Mouse (Mus musculus) limb, embryonic 13.5 days (tissue): Measurements from ENCODE around the gene Stx5a. TPM values are rescaled to one million over a fixed set of nuclear protein-coding genes. Genes with fewer than 3 reads are reported as not detected.

ENCODE experiments used
- ATAC-seq: fragments of 200-750 bp; cut with Nextera tagmentation; 2 replicates; pipeline ENCODE4 v1.8.0; 2017; ENCODE audit warnings: low read depth, moderate number of reproducible peaks, moderate TSS enrichment; ENCODE audit not compliant: low FRiP score
- H3K27ac ChIP-seq: fragments of 300-500 bp; sonication (generic); 2 replicates; pipeline ENCODE4 v1.5.1; 2015; ENCODE audit warnings: inconsistent platforms, mild to moderate bottlenecking, moderate library complexity
- H3K27me3 ChIP-seq: fragments of 300-500 bp; sonication (generic); 2 replicates; pipeline ENCODE4 v1.6.1; 2015; ENCODE audit warnings: mild to moderate bottlenecking, inconsistent platforms
- H3K36me3 ChIP-seq: fragments of 300-500 bp; sonication (generic); 2 replicates; pipeline ENCODE4 v1.6.1; 2015; ENCODE audit warnings: inconsistent platforms, mild to moderate bottlenecking, moderate library complexity
- H3K4me1 ChIP-seq: fragments of 300-500 bp; sonication (generic); 2 replicates; pipeline ENCODE4 v1.6.1; 2015; ENCODE audit warnings: inconsistent platforms
- H3K4me2 ChIP-seq: fragments of 300-500 bp; sonication (generic); replicated peaks from 2 replicates; pipeline ENCODE4 v1.6.1; 2015; ENCODE audit warnings: inconsistent platforms, mild to moderate bottlenecking, moderate library complexity
- H3K4me3 ChIP-seq: fragments of 300-500 bp; sonication (generic); 2 replicates; pipeline ENCODE4 v1.5.1; 2015; ENCODE audit warnings: moderate library complexity, mild to moderate bottlenecking, inconsistent platforms
- H3K9ac ChIP-seq: fragments of 300-500 bp; sonication (generic); 2 replicates; pipeline ENCODE4 v1.6.1; 2015; ENCODE audit warnings: mild to moderate bottlenecking, inconsistent platforms
- H3K9me3 ChIP-seq: fragments of 300-500 bp; sonication (generic); 2 replicates; pipeline ENCODE4 v1.6.1; 2016; ENCODE audit warnings: inconsistent platforms
- WGBS: fragments of 180-500 bp; shearing (Covaris S2); methylation state at CpG from one replicate; pipeline ENCODE4 v1.1.7; 2015; 5-methylcytosine and 5-hydroxymethylcytosine counted together
- polyA plus RNA-seq: library from polyadenylated mRNA; unstranded; fragments of >200 nt; fragmentation: Nextera tagmentation; extraction: Ambion mirVana; gene quantifications from 2 replicates; pipeline ENCODE4 v1.2.1, GENCODE M21; 2015

The Stx5a gene
- polyA plus RNA-seq, 1 experiment from 2014 or later, result 205 TPM

GRCm38 (mm10) chr19:8760757-8761156 lies 19.5 kb downstream of the Stx5a start:
- H3K27me3 ChIP-seq, result no peaks in the 10 kb centered on the region
- no peak for ATAC-seq
- WGBS, result 88% methylated on average over 2 of the region's 2 CpGs
- H3K36me3 ChIP-seq, result peaks cover 41% of the 10 kb centered on the region
- H3K27ac ChIP-seq, result no peak overlapping the region
- H3K9ac ChIP-seq, result no peak overlapping the region
- H3K4me3 ChIP-seq, result no peak overlapping the region
- H3K9me3 ChIP-seq, result peaks cover 5% of the 10 kb centered on the region; the same call in 1 of the 2 replicates
- H3K4me2 ChIP-seq, result no peak overlapping the region
- peaks cover 19% of the 10 kb centered on the region for H3K4me1 ChIP-seq

GRCm38 (mm10) chr19:8763276-8763675 lies 22.1 kb downstream of the Stx5a start:
- WGBS, result 94% methylated on average over 4 of the region's 4 CpGs
- H3K36me3 ChIP-seq, result peaks cover 64% of the 10 kb centered on the region
- H3K9me3 ChIP-seq, result peaks cover 5% of the 10 kb centered on the region; the same call in 1 of the 2 replicates
- H3K27me3 ChIP-seq, result no peaks in the 10 kb centered on the region
- H3K4me2 ChIP-seq, result no peak overlapping the region
- H3K27ac ChIP-seq, result no peak overlapping the region
- H3K4me1 ChIP-seq, result peaks cover 8% of the 10 kb centered on the region
- ATAC-seq, result no peak
- H3K9ac ChIP-seq, result no peak overlapping the region
- H3K4me3 ChIP-seq, result no peak overlapping the region

GRCm38 (mm10) chr19:8765562-8765961 lies 24.3 kb downstream of the Stx5a start:
- WGBS, result 94% methylated on average over 9 of the region's 9 CpGs
- no peak for ATAC-seq
- Histone ChIP-seq H3K4me1 (peaks cover 5% of the 10 kb centered on the region; the same call in 1 of the 2 replicates), H3K9me3 (peaks cover 5% of the 10 kb centered on the region; the same call in 1 of the 2 replicates), H3K27me3 (no peaks in the 10 kb centered on the region), H3K9ac (no peak overlapping the region), H3K36me3 (peaks cover 86% of the 10 kb centered on the region), H3K4me2 (no peak overlapping the region), H3K27ac (no peak overlapping the region), H3K4me3 (no peak overlapping the region)

GRCm38 (mm10) chr19:8770567-8771270 lies 29.5 kb downstream of the Stx5a start, which contains the start of gene Tmem223:
Gene Tmem223 (plus strand): TSS chr19:8770996.
- H3K36me3 ChIP-seq, result peaks cover 68% of the 10 kb centered on the region
- peak within 1 kb of the TSS; percentile 89 for H3K27ac ChIP-seq
- H3K9ac ChIP-seq, result peak within 1 kb of the TSS; percentile 95
- 0 out of 2 replicates have a peak, but pooled peaks cover under 1% of the 10 kb centered on the region for H3K9me3 ChIP-seq
- peak within 1 kb of the TSS; percentile 78 for H3K4me3 ChIP-seq
- peaks cover 31% of the 10 kb centered on the region for H3K4me1 ChIP-seq
- peak within 1 kb of the TSS; percentile 77 for H3K4me2 ChIP-seq
- H3K27me3 ChIP-seq, result no peaks in the 10 kb centered on the region
- no peak; the same call in 1 of the 2 replicates for ATAC-seq
- WGBS, result 21% methylated on average over 29 of the region's 29 CpGs

- Histone ChIP-seq H3K36me3 (peaks cover 50% of the 10 kb centered on the region), H3K27ac (peak overlapping the region; percentile 98; the same call in 1 of the 2 replicates), H3K4me2 (peak overlapping the region; percentile 95), H3K9me3 (no peaks in the 10 kb centered on the region), H3K9ac (peak overlapping the region; percentile 93), H3K4me3 (peak overlapping the region; percentile 76), H3K4me1 (peaks cover 33% of the 10 kb centered on the region), H3K27me3 (no peaks in the 10 kb centered on the region)
- WGBS, result 86% methylated on average over 5 of the region's 5 CpGs
- ATAC-seq, result no peak
Measured at GRCm38 (mm10) chr19:8772996-8773395, 31.8 kb downstream of the Stx5a start.

GRCm38 (mm10) chr19:8773409-8773808 lies 32.2 kb downstream of the Stx5a start:
- Histone ChIP-seq H3K9me3 (no peaks in the 10 kb centered on the region), H3K27ac (peak overlapping the region; percentile 98; the same call in 1 of the 2 replicates), H3K9ac (peak overlapping the region; percentile 93), H3K4me3 (peak overlapping the region; percentile 76), H3K4me1 (peaks cover 33% of the 10 kb centered on the region), H3K4me2 (peak overlapping the region; percentile 95), H3K27me3 (no peaks in the 10 kb centered on the region), H3K36me3 (peaks cover 50% of the 10 kb centered on the region)
- 55% methylated on average over 6 of the region's 6 CpGs for WGBS
- ATAC-seq, result no peak

- peak; percentile 94 for ATAC-seq
- Histone ChIP-seq H3K27ac (peak within 1 kb of the TSS; percentile 98), H3K4me3 (peak within 1 kb of the TSS; percentile 76), H3K4me1 (peaks cover 33% of the 10 kb centered on the region), H3K27me3 (no peaks in the 10 kb centered on the region), H3K9ac (peak within 1 kb of the TSS; percentile 93), H3K36me3 (peaks cover 48% of the 10 kb centered on the region), H3K9me3 (no peaks in the 10 kb centered on the region), H3K4me2 (peak within 1 kb of the TSS; percentile 95)
- WGBS, result under 1% methylated on average over 68 of the region's 68 CpGs
Measured at GRCm38 (mm10) chr19:8774086-8774835, 33.0 kb downstream of the Stx5a start, which contains the start of gene Tmem179b. Gene Tmem179b (minus strand): TSS chr19:8774467.

- Histone ChIP-seq H3K4me3 (peak overlapping the region; percentile 76), H3K36me3 (peaks cover 45% of the 10 kb centered on the region), H3K4me2 (peak overlapping the region; percentile 95), H3K27ac (peak overlapping the region; percentile 98), H3K27me3 (no peaks in the 10 kb centered on the region), H3K9me3 (no peaks in the 10 kb centered on the region), H3K4me1 (peaks cover 33% of the 10 kb centered on the region), H3K9ac (peak overlapping the region; percentile 93)
- ATAC-seq, result no peak; the same call in 1 of the 2 replicates
- WGBS, result 5% methylated on average over 20 of the region's 20 CpGs
Measured at GRCm38 (mm10) chr19:8774951-8775421, 33.8 kb downstream of the Stx5a start.

GRCm38 (mm10) chr19:8786008-8786781 lies 45.0 kb downstream of the Stx5a start, which contains the start of gene Taf6l:
Gene Taf6l (minus strand): TSS chr19:8786417.
- Histone ChIP-seq H3K9me3 (no peaks in the 10 kb centered on the region), H3K4me2 (peak within 1 kb of the TSS; percentile 74), H3K36me3 (peaks cover 40% of the 10 kb centered on the region), H3K4me1 (peaks cover 8% of the 10 kb centered on the region), H3K9ac (peak within 1 kb of the TSS; percentile 64), H3K27me3 (no peaks in the 10 kb centered on the region), H3K4me3 (peak within 1 kb of the TSS; percentile 73), H3K27ac (peak within 1 kb of the TSS; percentile 81)
- ATAC-seq, result peak; percentile 99
- 1% methylated on average over 31 of the region's 32 CpGs for WGBS

GRCm38 (mm10) chr19:8788521-8788920 lies 47.3 kb downstream of the Stx5a start:
- Histone ChIP-seq H3K4me3 (no peak overlapping the region), H3K4me2 (no peak overlapping the region), H3K9me3 (0 out of 2 replicates have a peak, but pooled peaks cover 6% of the 10 kb centered on the region), H3K4me1 (peaks cover 8% of the 10 kb centered on the region), H3K36me3 (peaks cover 35% of the 10 kb centered on the region), H3K27me3 (no peaks in the 10 kb centered on the region), H3K27ac (no peak overlapping the region), H3K9ac (peak overlapping the region; percentile 48)
- WGBS, result 21% methylated on average over 3 of the region's 3 CpGs
- no peak for ATAC-seq

- H3K4me2 ChIP-seq, result no peak overlapping the region
- no peak for ATAC-seq
- 49% methylated on average over 1 of the region's 1 CpGs for WGBS
- peaks cover 35% of the 10 kb centered on the region for H3K36me3 ChIP-seq
- no peaks in the 10 kb centered on the region for H3K27me3 ChIP-seq
- peaks cover 8% of the 10 kb centered on the region for H3K4me1 ChIP-seq
- 0 out of 2 replicates have a peak, but pooled peaks cover 7% of the 10 kb centered on the region for H3K9me3 ChIP-seq
- H3K27ac ChIP-seq, result no peak overlapping the region
- 0 out of 2 replicates have a peak overlapping the region, but pooled peaks have one; percentile 48 for H3K9ac ChIP-seq
- H3K4me3 ChIP-seq, result no peak overlapping the region
Measured at GRCm38 (mm10) chr19:8789171-8789570, 48.0 kb downstream of the Stx5a start.
